Mouse (Mus musculus): ENCODE results near the gene Olfr283.

GRCm38 (mm10) chr15:98408406-98409060, 27.8 kb upstream of the Olfr283 start:
- TF ChIP-seq POLR2A (IDR thresholded peaks at IDR 0.05; ENCODE audit: low read depth, low read length): no peak
- no peak; the same call in 1 of the 2 replicates for TF ChIP-seq CTCF (conservative IDR thresholded peaks at IDR 0.05; ENCODE audit: insufficient read depth, insufficient read length, low read depth, low read length)
